Mouse (Mus musculus) layer of hippocampus, postnatal 14 days (tissue): ENCODE results near the gene Dda1. TPM values are rescaled to one million over a fixed set of nuclear protein-coding genes. Genes with fewer than 3 reads are reported as not detected.

Source experiments
- DNase-seq, 2 experiments: peaks; one replicate each; pipeline ENCODE4 v3.0.0; 2021 to 2022; ENCODE audit warnings: low spot score in 2 of 2, mixed read lengths in 1 of 2
- total RNA-seq, 2 experiments: library from RNA; stranded (reverse); gene quantifications; 2 replicates each; pipeline ENCODE4 v1.2.3; 2021

The Dda1 gene
- total RNA-seq, 2 experiments from 2014 or later, result 104 to 110 TPM

DNA sequence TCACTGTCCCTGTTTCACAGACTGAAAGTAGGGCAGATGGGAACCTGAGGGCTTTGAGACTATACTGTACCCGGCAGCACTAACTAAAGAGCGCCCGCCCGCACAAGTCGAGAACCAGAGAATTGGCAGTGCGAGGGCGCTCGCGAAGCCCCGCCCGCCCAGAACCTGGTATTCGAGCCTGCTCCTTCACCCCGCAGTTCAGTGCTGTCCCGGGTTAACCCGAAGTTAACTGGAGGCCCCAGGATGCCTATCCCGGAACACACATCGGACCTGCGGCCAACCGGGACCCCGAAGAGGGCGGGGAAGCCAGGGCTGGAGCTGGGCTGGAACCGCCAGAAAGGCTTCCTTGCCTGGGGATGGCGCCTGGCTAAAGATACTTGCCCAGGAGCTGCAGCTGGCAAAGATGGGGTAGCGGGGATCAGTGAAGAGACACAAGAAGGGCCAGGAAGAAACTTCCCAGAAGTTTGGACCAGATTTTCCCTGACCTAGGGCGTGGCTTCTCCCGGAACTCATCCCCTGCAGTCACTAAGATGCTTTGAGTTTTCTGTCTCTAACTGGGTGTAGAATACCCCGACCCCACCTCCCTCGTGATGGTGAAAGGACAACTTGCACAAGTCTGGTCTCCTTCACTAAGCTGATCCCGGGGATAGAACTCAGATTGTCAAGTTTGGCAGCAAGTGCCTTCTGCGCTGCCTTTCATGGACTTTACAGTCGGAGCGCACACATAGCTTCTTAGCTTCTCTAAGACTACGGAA lies 18.9 kb downstream of the Dda1 start, which contains the start of gene Gtpbp3:
Gene Gtpbp3, plus strand, starts transcription at position 413 of the 755 bp plus-strand sequence.
- DNase-seq, result peak; percentile 74 to 81

DNA sequence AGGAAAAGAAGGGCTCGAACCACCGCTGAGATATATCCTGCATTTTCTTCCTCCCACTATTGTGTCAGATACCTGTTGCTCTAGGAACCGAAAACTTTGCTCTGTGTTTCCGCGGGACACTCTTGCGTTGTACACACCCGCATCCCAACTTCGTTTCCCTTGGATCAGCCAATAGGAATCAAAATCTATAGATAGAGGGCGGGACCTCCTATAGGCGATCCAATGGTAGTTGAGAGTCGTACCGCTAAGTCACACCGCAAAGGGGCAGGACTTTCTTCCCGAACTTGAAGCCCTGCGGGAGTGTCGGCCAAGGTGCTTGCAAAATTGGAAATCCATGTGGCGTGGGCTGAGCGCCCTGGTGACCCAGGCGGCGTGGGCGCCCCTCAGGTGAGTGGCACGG lies 19.5 kb downstream of the Dda1 start:
- DNase-seq, result peak; percentile 83 to 94

DNA sequence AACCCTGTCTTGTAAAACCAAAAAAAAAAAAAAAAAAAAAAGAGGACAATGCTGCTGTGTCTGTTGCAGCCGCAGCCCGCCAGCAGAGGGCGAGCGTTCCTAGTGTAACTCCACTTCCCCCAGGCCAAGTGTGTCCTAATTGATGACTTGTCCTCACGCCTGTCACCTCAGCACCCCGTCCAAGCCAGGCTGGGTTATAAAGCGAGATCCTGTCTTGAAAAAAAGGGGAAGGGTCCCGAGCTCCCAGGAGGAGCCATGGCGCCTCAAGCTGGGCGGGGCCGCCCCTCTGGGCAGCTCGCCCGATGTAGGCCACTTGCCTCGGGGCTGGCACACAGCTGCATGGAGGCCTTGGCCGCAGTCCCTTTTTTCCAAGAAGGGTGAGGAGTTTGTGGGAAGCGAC lies 26.0 kb downstream of the Dda1 start:
- peak; percentile 78 to 85 for DNase-seq

DNA sequence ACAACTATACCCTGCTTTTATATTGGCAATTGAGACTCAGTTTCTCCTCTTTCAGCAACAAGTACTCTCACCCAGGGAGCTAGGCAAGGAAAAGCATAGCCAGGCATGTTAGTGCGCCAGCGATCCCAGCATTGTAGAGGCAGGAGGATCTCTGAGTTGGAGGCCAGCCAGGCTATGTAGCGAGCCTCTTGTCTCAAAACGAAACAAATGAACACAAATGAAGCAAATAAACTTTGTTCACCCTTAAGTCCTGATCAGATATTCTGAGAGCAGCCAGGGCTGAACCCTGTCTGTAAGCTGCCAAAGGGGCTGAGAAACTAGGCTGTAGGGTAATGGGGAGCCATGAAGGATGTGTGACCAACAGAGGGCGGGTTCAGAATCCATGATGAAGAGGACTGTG lies 26.8 kb downstream of the Dda1 start:
- no peak for DNase-seq

DNA sequence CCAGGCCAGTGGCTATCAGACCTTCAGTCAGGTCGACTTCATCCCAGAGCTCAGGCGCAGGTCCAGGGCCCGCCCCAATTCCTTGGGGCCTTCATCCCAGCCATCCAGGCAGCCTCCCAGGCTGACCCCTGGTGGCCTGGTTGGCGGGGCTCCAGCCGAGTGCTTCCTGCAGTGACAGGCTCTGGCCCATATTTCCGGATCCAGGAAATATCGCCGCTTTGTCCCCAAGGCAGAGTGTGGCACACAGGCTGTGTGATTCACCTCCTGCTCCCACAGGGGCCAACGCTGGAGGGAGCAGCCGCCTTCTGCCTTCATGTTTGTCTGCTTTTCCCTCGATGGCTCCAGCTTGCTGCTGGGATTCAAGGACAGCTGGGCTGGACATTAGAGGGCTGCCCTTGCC lies 27.5 kb downstream of the Dda1 start:
- DNase-seq, result no peak

DNA sequence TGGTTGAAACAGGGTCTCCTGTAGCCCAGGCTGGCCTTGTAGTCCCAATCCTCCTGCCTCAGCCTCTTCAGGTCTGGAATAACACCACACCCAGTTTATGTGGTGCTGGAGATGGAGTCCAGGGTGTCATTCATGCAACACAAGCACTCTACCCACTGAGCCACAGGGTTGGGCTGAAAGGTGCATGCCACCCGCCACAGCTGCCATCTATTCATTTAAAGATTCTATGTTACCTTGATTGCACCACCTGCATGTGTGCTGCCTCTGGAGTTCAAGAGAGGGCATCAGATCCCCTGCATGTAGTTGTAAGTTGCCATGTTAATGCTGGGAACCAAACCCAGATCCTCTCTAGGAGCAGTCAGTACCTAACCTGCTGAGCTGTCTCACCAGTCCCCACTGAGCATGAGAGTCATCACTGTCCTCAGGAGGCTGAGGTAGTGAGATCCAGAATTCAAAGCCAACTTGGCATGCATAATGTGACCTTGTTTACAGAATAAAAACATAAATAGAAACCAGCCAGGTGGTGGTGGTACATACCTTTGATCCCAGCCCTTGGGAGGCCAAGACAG lies 28.2 kb downstream of the Dda1 start:
- no peak for DNase-seq

DNA sequence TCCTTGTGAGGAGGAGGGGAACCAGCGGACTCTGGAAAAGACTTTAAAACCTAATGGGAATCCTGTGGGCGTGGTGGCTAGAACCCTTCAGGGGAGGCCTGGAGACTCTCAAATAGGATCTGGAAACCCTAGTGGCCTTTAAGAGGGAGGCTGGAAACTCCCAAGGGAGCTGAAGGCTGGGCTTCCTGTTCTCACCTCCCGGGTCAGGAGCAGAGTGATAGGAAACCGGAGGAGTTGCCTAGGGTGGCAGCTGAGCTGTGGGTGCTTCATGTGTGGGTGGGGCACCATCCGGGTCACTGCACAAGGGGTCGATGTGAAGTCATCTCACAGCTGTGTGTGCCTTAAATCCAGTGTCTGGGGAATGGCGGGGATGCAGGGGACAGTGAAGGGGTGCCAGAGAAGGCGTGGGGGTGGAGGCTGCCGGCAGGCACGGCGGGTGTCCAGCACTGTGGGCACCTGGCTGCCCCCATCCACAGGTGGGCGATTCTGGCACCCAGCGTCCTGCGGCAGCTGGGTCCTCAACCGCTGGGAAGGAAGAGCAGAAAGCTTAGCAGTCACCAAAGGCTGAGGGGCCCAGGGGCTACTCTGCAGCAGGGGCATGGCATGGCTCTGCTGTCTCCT lies 29.0 kb downstream of the Dda1 start:
- DNase-seq, result no peak

DNA sequence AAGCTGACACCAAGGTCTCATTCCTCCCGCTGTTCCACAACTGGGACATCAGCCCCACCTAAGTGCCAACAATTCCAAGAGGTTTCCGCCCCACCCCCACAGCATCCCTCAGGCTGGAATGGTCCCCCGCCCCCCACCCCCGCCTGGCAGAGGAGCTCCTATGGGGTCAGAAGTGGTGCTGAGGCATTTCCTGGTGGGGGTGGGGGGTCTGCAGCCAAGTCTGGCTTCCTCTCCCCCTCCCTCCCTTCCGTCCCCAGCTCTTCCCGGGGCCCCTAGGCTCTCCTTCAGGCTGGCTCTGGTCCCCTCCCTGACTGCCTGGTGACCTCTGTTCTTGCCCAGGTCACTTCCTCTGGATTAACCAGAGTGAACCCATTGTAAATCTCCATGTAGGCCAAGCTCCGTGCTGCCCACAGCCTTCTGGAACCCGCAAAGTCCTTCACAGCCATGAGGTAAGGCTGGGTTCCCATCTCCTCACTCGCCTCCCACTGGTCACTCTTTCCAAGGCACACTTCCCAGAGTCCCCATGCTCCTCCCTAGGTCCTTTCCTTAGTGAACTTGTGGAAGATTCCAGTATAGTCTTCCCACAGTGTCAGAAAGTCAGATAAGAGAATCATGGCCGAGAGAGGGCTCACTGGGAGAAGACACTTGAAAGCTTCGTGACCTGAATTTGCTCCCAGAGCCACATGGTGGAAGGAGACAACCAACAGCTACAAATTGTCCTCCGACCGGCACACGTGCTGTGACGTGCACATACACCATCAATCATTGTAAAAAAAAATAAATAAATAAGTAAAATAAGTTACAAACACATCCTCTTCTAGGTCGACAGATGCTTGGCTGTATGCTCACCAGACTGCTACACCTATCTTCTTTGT lies 30.1 kb downstream of the Dda1 start:
- DNase-seq, result no peak

DNA sequence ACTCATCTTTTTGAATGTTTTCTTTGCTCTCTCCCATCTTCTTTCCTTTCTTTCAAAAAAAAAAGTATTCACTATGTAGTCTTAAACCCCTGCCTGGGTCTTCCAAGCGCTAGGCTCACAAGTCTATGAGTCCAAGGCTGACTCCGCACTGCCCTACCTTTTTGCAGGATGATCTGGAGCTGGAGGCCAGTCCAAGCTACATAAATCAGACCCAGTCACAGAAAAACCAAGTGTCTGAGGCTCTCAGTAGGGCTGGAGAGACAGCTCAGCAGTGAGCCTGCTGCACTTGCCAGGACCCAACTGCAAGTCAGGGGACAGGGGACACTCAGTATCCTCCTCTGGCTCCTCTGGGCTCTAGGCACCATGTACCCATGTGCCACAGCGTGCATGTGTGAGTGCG lies 35.4 kb downstream of the Dda1 start:
- no peak for DNase-seq

DNA sequence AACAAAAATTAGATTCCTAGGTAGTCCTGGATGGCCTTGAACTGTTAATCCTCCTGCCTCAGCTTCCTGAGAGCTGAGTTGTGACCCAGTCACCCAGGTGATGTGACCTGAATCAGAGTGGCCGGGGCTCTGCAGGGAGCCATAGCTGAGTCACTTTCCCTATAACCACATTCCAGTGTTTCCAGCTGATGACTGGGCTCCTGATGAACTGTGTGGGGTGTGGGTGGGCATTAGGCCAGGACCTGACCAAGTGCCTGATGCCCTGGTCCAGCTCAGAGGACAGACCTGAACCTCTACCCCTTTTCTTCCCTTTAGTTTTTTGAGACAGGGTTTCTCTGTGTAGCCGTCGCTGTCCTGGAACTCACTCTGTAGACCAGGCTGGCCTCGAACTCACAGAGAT lies 36.3 kb downstream of the Dda1 start:
- no peak for DNase-seq

DNA sequence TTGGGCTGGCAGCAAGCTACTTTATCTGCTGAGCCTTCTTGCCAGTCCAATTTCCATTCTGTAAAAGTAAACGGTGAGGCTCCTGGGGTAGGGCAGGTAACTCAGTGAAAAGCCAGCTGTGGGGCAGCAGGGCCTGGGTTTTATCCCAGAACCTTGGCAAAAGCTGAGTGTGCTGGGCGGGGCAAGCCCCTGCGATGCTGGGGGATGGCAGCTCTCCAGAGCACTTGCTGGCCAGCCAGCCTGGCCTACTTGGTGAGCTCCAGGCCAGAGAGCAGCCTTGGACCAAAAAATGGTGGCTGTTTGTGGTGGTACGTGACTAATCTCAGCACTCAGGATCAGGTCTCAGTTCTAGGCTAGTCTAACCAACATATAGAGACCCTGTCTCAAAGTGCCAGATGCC lies 37.0 kb downstream of the Dda1 start:
- DNase-seq, result no peak

DNA sequence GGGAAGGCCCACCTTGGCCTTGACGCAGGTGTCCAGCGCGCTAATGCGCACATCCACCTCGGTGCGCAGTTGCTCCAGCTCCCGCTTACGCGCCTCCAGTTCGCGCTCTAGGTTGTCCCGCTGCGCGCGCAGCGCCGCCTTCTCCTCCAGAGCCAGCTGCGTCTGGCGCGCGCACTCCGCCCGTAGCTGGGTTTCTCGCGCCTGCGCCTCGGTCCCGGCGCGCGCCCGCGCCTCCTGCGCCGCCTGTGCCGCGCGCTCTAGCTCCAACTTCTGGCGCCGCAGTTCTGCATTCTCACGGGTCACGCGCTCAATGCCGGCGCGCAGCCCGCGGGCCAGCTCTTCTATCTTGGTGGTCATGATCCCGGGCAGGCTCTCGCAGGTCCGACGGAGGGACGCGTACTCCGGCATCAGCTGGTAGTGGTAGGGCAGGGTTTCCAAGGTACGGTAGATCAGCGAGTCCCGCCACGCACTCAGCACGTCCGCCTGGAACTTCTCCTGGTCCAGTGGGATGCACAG lies 38.6 kb downstream of the Dda1 start:
- DNase-seq, result peak; percentile 69 to 75

DNA sequence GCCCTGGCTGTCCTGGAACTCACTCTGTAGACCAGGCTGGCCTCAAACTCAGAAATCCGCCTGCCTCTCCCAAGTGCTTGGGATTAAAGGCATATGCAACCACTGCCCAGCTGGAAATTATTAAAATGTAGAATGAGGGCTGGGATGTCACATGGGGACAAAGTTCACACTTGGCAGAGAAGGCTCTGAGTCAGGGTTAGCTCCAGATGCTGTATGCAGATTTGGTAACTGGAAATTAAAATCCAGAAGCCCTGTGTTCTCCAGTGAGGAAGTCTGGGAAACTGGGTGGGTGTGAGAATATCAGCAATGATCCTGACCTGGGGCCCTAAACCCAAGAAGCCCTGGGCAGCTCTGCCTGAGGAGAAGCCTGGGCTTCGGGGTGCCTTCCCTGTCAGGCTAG lies 40.3 kb downstream of the Dda1 start:
- no peak for DNase-seq

DNA sequence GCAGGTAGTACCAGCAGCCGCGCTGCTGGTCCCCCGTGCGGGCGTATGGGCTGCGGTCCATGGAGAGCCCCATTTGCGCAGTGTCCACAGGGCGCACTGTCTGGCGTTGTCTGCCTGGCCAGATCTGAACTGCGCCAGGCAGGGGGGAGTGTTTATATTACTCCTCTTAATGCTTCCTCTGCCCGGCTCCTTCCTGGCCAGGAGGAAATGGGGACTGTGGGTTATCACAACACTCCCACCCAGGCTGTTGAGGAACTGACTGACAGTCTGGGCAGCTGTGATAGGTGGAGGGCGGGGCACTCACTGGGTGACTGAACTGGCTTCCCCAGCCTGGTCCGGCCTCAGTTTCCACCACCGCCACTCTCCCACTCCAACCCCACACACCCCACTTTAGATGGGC lies 42.6 kb downstream of the Dda1 start, which contains the start of gene Plvap:
Gene Plvap, minus strand, starts transcription at position 109 of the 400 bp plus-strand sequence.
- DNase-seq, result no peak

DNA sequence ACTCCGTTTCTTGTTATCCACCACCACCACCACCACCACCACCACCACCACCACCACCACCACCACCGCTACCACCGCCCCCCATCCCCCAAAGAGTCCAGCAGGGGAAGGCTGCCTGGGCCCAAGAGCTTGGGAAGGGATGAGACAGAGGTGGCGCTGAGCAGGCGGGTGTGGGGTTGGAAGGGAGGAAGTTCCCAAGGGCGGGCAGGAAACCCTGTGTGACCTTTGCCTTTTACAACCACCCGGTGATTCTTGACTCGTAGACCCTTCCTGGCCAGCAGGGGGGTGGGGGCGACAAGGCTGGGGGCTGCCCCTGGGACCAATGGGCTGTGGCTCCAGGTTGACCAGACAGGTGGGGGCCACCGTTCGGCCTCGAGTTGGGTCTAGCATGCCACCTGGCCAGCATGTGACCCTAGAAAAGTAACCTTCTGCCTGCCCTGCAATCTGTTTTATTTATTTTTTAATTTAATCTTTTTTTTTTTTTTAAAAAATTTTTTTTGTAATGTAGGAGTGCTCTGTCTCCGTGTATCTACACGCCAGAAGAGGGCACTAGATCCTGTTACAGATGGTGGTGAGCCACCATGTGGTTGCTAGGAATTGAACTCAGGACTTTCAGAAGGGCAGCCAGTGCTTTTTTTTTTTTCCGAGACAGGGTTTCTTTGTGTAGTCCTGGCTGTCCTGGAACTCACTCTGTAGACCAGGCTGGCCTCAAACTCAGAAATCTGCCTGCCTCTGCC lies 44.2 kb downstream of the Dda1 start:
- DNase-seq, result no peak

DNA sequence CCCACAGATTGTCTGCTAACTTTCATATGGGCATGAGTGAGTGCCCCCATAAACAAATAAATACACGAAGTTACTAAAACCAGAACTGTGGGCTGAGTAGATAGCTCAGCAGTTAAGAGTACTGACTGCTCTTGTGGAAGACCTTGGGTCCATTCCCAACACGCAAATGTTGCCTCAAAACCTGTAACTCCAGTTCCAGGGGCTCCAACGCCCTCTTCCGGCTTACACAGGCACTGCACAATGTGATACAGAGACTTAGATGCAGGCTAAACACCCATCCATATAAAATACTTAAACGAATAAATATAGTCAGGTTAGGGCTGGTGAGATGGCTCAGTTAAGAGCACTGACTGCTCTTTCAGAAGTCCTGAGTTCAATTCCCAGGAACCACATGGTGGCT lies 46.0 kb downstream of the Dda1 start:
- no peak for DNase-seq

DNA sequence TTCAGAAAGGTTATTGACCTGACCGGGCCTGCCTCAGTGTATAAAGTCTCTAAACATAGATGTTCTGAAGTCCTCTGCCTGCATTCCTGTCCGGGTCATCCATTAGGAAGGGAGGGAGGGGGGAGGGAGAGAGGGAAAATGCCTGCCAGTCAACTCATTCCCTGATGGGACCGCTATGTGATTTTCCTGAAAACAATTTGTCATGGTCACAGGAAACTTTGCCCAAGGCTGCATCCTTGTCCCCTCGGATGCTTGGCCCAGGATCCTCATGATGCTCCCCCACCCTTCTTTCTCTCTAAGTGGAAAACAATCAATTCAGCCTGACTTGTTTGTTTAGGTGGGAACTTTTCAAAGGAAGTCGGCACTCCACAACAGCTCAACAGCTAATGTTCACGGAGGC lies 47.8 kb downstream of the Dda1 start:
- DNase-seq, result no peak

DNA sequence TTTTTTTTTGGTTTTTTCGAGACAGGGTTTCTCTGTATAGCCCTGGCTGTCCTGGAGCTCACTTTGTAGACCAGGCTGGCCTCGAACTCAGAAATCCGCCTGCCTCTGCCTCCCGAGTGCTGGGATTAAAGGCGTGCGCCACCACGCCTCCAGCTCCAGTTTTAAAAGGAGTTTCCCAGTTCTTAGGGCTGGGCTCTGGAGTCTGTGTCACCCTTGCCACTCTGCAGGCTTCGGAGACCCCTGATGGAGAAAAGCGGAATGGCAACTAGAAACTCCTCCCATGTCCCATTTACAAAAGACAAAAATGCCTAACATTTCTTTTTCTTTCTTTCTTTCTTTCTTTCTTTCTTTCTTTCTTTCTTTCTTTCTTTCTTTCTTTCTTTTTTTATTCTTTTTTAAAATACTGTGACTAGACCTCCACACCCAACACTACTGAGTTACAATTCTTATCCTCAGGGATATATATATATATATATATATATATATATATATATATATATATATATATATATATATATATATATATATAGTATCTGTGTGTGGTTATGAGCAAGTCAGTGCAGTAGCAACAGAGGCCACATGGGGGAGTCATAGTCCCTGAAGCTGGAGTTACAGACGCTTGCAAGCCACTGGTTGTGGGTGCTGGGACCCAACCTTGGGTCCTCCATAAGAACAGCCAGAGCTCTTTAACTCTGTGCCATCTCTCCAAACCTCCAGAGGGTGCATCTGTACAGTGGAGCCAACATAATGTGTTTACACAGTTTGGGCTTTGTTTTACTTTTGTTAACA lies 50.2 kb downstream of the Dda1 start:
- DNase-seq, result peak in 1 of 2 experiments; percentile 41

DNA sequence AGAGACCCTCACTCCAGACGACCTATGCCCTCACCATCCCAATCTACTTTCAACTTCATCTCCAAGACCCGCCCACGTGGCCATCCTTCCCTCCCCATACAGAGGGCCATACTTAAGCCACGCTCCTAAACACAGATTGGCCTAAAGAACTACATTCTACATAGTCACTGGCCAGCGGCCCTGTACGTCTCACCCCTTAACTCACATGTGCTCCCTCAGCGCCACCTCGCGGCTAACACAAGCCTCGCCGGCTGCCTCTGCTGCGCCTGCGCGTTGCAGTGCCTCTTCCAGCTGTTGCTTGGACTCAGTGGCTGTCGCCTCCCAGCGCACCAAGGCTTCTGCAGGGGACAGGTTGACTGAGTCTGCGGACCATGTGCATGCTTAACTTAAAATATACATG lies 52.6 kb downstream of the Dda1 start:
- DNase-seq, result peak; percentile 88 to 89
